Mouse (Mus musculus) lung, postnatal 36 days (tissue): Measurements from ENCODE around the gene Zdhhc14.

Experiments
- DNase-seq: peaks from one replicate; pipeline ENCODE4 v3.0.0; 2022; ENCODE audit warnings: mixed read lengths

Zdhhc14 gene

GRCm38 (mm10) chr17:5746378-5746777 is 254.0 kb downstream of the Zdhhc14 start:
- no peak for DNase-seq

GRCm38 (mm10) chr17:5747539-5748500 is 255.5 kb downstream of the Zdhhc14 start:
- DNase-seq: no peak

GRCm38 (mm10) chr17:5748501-5748894 is 256.1 kb downstream of the Zdhhc14 start:
- DNase-seq: peak; percentile 32

GRCm38 (mm10) chr17:5750278-5750677 is 257.9 kb downstream of the Zdhhc14 start:
- no peak for DNase-seq

GRCm38 (mm10) chr17:5751066-5751465 is 258.7 kb downstream of the Zdhhc14 start:
- no peak for DNase-seq

GRCm38 (mm10) chr17:5752322-5752715 is 260.0 kb downstream of the Zdhhc14 start:
- DNase-seq: no peak

GRCm38 (mm10) chr17:5752716-5753585 is 260.6 kb downstream of the Zdhhc14 start:
- peak; percentile 83 for DNase-seq

- DNase-seq: no peak
Measured at GRCm38 (mm10) chr17:5755489-5755888, 263.1 kb downstream of the Zdhhc14 start.

GRCm38 (mm10) chr17:5756065-5756464 is 263.7 kb downstream of the Zdhhc14 start:
- DNase-seq: no peak

- no peak for DNase-seq
Measured at GRCm38 (mm10) chr17:5756855-5757254, 264.5 kb downstream of the Zdhhc14 start.

- no peak for DNase-seq
Measured at GRCm38 (mm10) chr17:5763768-5764167, 271.4 kb downstream of the Zdhhc14 start.

GRCm38 (mm10) chr17:5764270-5764669 is 271.9 kb downstream of the Zdhhc14 start:
- DNase-seq: no peak

- DNase-seq: no peak
Measured at GRCm38 (mm10) chr17:5765746-5766145, 273.4 kb downstream of the Zdhhc14 start.

- no peak for DNase-seq
Measured at GRCm38 (mm10) chr17:5768164-5768705, 275.9 kb downstream of the Zdhhc14 start.

GRCm38 (mm10) chr17:5768810-5769520 is 276.6 kb downstream of the Zdhhc14 start:
- DNase-seq: no peak

- peak; percentile 64 for DNase-seq
Measured at GRCm38 (mm10) chr17:5769776-5770175, 277.4 kb downstream of the Zdhhc14 start.

GRCm38 (mm10) chr17:5770265-5771249 is 278.2 kb downstream of the Zdhhc14 start:
- DNase-seq: peak; percentile 57

GRCm38 (mm10) chr17:5780213-5780975 is 288.0 kb downstream of the Zdhhc14 start:
- DNase-seq: no peak

GRCm38 (mm10) chr17:5785238-5785637 is 292.9 kb downstream of the Zdhhc14 start:
- no peak for DNase-seq

- no peak for DNase-seq
Measured at GRCm38 (mm10) chr17:5792164-5792791, 299.9 kb downstream of the Zdhhc14 start.
